Mouse (Mus musculus) lung, postnatal 0 days (tissue): ENCODE measurements around the gene Schip1. TPM values are rescaled to one million over a fixed set of nuclear protein-coding genes. Genes with fewer than 3 reads are reported as not detected.
A peak's percentile ranks its signal among the peaks of the same experiment; 100 is the strongest.

Experiments
- ATAC-seq: fragments of 200-750 bp; cut with Nextera tagmentation; 2 replicates; pipeline ENCODE4 v1.8.0; 2017; ENCODE audit warnings: moderate library complexity
- DNase-seq: peaks from one replicate; pipeline ENCODE4 v3.0.0-alpha.2; 2016; ENCODE audit warnings: low spot score
- H3K27ac ChIP-seq: fragments of 300-500 bp; sonication (generic); 2 replicates; pipeline ENCODE4 v1.5.1; 2014; ENCODE audit warnings: antibody characterized with exemption, mild to moderate bottlenecking, low read length, mixed read lengths
- H3K27me3 ChIP-seq: fragments of 300-500 bp; sonication (generic); replicated peaks from 2 replicates; pipeline ENCODE4 v1.6.1; 2014; ENCODE audit warnings: low read length, mixed read lengths; ENCODE audit not compliant: insufficient read depth
- H3K36me3 ChIP-seq: fragments of 300-500 bp; sonication (generic); 2 replicates; pipeline ENCODE4 v1.6.1; 2014; ENCODE audit warnings: low read length, mixed read lengths; ENCODE audit not compliant: insufficient read depth
- H3K4me1 ChIP-seq: fragments of 300-500 bp; sonication (generic); 2 replicates; pipeline ENCODE4 v1.6.1; 2014; ENCODE audit warnings: antibody characterized with exemption, low read depth, low read length, mixed read lengths; ENCODE audit not compliant: insufficient read depth
- H3K4me2 ChIP-seq: fragments of 300-500 bp; sonication (generic); replicated peaks from 2 replicates; pipeline ENCODE4 v1.6.1; 2014; ENCODE audit warnings: low read depth, mild to moderate bottlenecking, low read length, moderate library complexity, mixed read lengths
- H3K4me3 ChIP-seq: fragments of 300-500 bp; sonication (generic); 2 replicates; pipeline ENCODE4 v1.5.1; 2014; ENCODE audit warnings: low read depth, low read length
- H3K9ac ChIP-seq: fragments of 300-500 bp; sonication (generic); replicated peaks from 2 replicates; pipeline ENCODE4 v1.6.1; 2014; ENCODE audit warnings: low read depth, mild to moderate bottlenecking
- H3K9me3 ChIP-seq: fragments of 300-500 bp; sonication (generic); 2 replicates; pipeline ENCODE4 v1.6.1; 2016; ENCODE audit warnings: low read length, mixed read lengths
- CTCF ChIP-seq: IDR thresholded peaks from 2 replicates; pipeline ENCODE4 v1.5.1; 2016; ENCODE audit warnings: antibody characterized with exemption, mild to moderate bottlenecking
- EP300 ChIP-seq: IDR thresholded peaks from 2 replicates; pipeline ENCODE4 v1.6.1; 2016; ENCODE audit warnings: antibody characterized with exemption, mild to moderate bottlenecking, control low read depth
- WGBS: fragments of 180-500 bp; shearing (Covaris S2); extraction: QIAGEN DNeasy Blood & Tissue Kit; methylation state at CpG from one replicate; pipeline ENCODE4 v1.1.7; 2014; 5-methylcytosine and 5-hydroxymethylcytosine counted together
- polyA plus RNA-seq: library from polyadenylated mRNA; unstranded; fragments of >200 nt; fragmentation: Nextera tagmentation; extraction: Ambion mirVana; gene quantifications from 2 replicates; pipeline ENCODE4 v1.2.1, GENCODE M21; 2015

Schip1 gene
- polyA plus RNA-seq, 1 experiment from 2014 or later = 52.2 TPM

DNA sequence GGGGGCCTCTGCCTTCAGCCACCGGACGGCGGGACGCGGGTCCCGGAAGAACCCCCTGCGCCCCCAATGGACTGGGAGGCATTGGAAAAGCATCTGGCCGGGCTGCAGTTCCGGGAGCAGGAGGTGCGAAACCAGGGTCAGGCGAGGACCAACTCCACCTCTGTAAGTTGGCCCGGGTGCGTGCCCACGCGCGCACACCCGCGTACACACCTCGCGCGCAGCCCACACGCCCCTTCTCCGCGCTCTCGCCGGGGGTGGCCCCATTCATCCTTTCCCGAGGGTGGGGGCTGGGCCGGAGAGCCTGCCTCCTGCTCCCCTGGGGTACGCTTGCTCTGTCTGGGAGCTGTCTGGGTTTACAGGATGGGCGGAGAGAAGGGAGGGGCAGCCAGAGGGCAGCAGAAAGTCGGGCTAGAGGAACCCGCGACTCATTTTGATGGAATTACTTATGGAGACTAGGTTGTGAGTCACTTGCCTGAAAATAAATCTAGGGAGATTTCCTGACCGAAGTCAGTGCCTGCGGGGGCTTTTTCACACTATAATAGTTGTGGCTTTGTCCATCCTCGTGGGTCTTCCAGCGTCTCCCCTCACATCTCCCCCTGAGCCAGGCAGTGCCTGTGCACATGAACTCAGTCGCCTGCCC, 430.6 kb downstream of the Schip1 start:
- 3% methylated on average over 34 of the region's 38 CpGs for WGBS
- DNase-seq = peak; percentile 78
- peak; percentile 11 for ATAC-seq
- peak overlapping the region; percentile 88 for H3K9ac ChIP-seq
- peak overlapping the region; percentile 92 for H3K4me2 ChIP-seq
- peak overlapping the region; percentile 99 for H3K27ac ChIP-seq
- peaks cover 7% of the 10 kb centered on the region; the same call in 1 of the 2 replicates for H3K4me1 ChIP-seq
- TF ChIP-seq EP300 (no peak), CTCF (peak; percentile 43)
- no peaks in the 10 kb centered on the region for H3K36me3 ChIP-seq
- peak overlapping the region; percentile 83 for H3K4me3 ChIP-seq
- no peaks in the 10 kb centered on the region for H3K9me3 ChIP-seq
- H3K27me3 ChIP-seq = no peaks in the 10 kb centered on the region

DNA sequence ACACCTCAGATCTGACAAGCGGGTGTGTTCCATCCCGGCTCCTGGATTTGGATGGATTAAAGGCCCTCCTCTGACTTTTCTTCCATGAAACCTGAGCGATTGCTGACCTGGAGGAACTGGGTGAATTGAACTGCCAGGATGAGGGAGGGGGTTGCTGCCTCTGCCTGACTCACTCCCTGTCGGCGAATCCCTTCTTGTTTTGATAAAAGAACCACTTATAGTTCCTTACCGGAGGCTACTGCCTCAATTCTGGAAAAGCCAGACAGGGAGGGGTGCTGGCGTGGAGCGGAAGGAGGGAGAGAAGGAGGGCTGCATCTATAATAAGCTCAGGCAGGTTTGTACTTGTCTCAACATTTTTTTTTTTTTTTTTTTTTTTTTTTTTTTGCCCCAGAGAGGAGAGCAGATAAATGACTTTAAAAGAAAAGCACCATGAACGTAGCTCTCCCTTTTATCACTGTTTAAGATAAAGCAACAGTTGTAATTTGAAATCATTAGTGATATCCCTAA, 431.2 kb downstream of the Schip1 start:
- Histone ChIP-seq H3K36me3 (no peaks in the 10 kb centered on the region), H3K4me2 (peak overlapping the region; percentile 92), H3K4me3 (peak overlapping the region; percentile 83), H3K9ac (peak overlapping the region; percentile 88; the same call in 1 of the 2 replicates), H3K27me3 (no peaks in the 10 kb centered on the region), H3K27ac (peak overlapping the region; percentile 99; the same call in 1 of the 2 replicates), H3K9me3 (no peaks in the 10 kb centered on the region), H3K4me1 (peaks cover 7% of the 10 kb centered on the region; the same call in 1 of the 2 replicates)
- TF ChIP-seq CTCF (no peak), EP300 (no peak)
- DNase-seq (peak; percentile 50), ATAC-seq (no peak)
- 7% methylated on average over 9 of the region's 9 CpGs for WGBS

DNA sequence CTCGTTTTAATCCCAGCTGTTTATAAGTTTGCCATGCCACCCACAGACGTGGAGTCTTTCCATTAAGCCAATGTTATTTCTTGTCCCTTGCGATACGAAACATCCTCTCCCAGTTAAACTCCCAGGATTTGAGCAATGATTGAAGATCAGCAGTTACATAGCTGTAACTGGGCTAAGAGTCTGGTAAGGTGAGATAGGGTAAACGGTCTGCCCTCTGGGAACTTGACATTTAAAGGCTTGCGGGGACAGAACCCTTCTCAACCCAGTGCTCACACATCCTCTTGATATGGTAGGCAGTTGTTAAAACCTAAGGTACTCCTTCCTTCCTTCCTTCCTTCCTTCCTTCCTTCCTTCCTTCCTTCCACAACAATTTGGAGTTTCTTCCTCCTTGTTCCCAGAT, 431.9 kb downstream of the Schip1 start:
- Histone ChIP-seq H3K9ac (no peak overlapping the region), H3K4me1 (peaks cover 7% of the 10 kb centered on the region; the same call in 1 of the 2 replicates), H3K27me3 (no peaks in the 10 kb centered on the region), H3K4me3 (peak overlapping the region; percentile 83; the same call in 1 of the 2 replicates), H3K27ac (no peak overlapping the region), H3K4me2 (peak overlapping the region; percentile 92), H3K9me3 (no peaks in the 10 kb centered on the region), H3K36me3 (no peaks in the 10 kb centered on the region)
- WGBS = 51% methylated on average over 6 of the region's 6 CpGs
- DNase-seq (no peak), ATAC-seq (no peak)
- TF ChIP-seq CTCF = no peak
- TF ChIP-seq EP300 = no peak

DNA sequence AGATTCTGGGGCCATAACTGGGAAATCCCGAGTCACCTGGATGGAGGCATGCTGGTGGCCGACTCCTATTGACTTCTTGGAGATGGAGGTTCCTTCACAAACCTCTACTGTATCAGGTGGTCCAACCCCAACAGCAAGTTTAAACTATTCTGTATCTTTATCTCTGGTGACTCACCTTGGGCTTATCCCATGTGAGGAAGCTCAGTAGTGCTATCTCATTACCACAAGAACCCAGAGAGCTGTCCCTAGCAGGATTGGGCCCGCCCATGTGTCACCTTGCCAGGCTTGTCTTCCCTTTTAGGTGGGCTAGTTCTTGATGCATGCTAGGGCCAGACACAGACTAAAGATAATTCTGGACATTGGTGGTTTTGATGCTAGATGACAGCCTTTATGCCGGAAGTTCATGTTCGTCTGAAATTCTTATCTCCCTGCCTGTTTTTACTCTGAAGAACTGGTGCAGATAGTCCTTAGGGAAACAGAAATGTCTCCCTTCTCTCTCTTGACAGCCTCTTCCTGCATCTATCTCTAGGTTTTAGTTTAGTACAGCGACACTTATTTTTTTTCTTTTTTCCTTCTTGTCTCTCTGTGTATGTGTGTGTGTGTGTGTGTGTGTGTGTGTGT, 435.0 kb downstream of the Schip1 start:
- TF ChIP-seq CTCF (no peak), EP300 (no peak)
- H3K9me3 ChIP-seq = no peaks in the 10 kb centered on the region
- no peak for DNase-seq
- WGBS = 76% methylated on average over 6 of the region's 6 CpGs
- no peak overlapping the region for H3K4me2 ChIP-seq
- H3K36me3 ChIP-seq = no peaks in the 10 kb centered on the region
- H3K4me1 ChIP-seq = no peaks in the 10 kb centered on the region
- H3K9ac ChIP-seq = no peak overlapping the region
- ATAC-seq = no peak
- H3K4me3 ChIP-seq = no peak overlapping the region
- H3K27me3 ChIP-seq = no peaks in the 10 kb centered on the region
- H3K27ac ChIP-seq = no peak overlapping the region

DNA sequence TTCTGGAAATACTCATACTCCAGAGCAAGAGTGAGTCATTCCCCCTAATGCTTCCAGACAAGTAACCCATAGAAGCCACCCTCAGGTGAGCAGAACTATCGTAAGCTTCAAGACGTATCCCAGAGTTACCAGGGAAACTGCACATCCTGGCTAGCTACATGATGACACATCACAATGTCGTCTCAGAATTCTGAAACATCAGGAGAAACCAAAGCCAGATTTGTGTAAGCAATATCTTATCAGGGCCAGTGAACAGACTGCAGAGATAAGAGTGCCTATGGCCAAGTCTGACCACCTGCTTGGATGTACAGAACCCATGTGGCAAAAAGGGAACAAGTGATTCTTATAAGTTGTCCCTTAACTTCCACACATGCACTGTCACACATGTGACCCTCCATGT, 440.2 kb downstream of the Schip1 start:
- DNase-seq (no peak), ATAC-seq (no peak)
- Histone ChIP-seq H3K27ac (no peak overlapping the region), H3K4me3 (no peak overlapping the region), H3K9me3 (no peaks in the 10 kb centered on the region), H3K36me3 (no peaks in the 10 kb centered on the region), H3K4me1 (peaks cover 5% of the 10 kb centered on the region; the same call in 1 of the 2 replicates), H3K27me3 (no peaks in the 10 kb centered on the region), H3K4me2 (no peak overlapping the region), H3K9ac (no peak overlapping the region)
- 72% methylated on average over 3 of the region's 3 CpGs for WGBS
- no peak for TF ChIP-seq CTCF
- no peak for TF ChIP-seq EP300

DNA sequence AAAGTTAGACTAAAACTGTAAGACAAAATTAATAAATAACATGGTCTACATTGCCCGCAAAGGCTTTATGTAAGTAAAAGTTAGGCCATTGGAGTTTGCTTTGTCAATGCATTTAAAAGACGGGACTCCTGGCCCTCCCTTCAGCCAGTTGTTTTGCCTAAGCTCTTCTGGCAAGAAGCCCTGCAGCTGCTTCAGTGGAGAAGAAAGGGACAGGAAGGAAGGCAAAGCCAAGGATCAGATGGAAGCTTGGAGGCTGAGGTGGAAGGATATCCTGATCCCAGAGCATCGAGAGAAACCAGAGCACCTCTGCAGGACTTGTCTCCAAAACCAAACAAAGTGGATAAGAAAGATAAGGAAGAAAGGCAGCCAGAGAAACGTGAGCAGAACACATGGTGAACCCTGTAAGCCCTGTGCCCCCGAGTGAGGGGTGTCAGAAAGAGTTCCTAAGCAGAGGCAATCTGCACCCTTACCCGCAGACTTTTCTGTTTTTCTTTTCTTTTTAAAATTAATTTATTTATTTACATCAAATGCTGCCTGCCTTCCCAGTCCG, 442.2 kb downstream of the Schip1 start:
- no peak overlapping the region for H3K4me2 ChIP-seq
- no peaks in the 10 kb centered on the region for H3K27me3 ChIP-seq
- no peak overlapping the region for H3K9ac ChIP-seq
- H3K36me3 ChIP-seq = no peaks in the 10 kb centered on the region
- ATAC-seq (no peak), DNase-seq (peak; percentile 71)
- no peak overlapping the region for H3K4me3 ChIP-seq
- H3K9me3 ChIP-seq = no peaks in the 10 kb centered on the region
- peaks cover 5% of the 10 kb centered on the region; the same call in 1 of the 2 replicates for H3K4me1 ChIP-seq
- 34% methylated on average over 7 of the region's 7 CpGs for WGBS
- TF ChIP-seq EP300 = no peak
- no peak for TF ChIP-seq CTCF
- H3K27ac ChIP-seq = no peak overlapping the region
